Mouse (Mus musculus) bone marrow macrophage, adult 2 months (primary cell): ENCODE results near the gene Phf21a.

Source experiments
- CTCF ChIP-seq: IDR thresholded peaks from 2 replicates; pipeline ENCODE4 v1.5.1; 2012; ENCODE audit warnings: low read depth, mild to moderate bottlenecking, low read length, moderate library complexity
- POLR2A ChIP-seq: IDR thresholded peaks from 2 replicates; pipeline ENCODE4 v1.6.1; 2012; ENCODE audit warnings: mild to moderate bottlenecking, low read depth, low read length, borderline replicate concordance

- TF ChIP-seq POLR2A (no peak), CTCF (no peak)
These were observed 45.3 kb upstream of the Phf21a start for GRCm38 (mm10) chr2:92047601-92048000.
